Mouse (Mus musculus) heart, embryonic 15.5 days (tissue): ENCODE results near the gene Cyfip1. TPM values are rescaled to one million over a fixed set of nuclear protein-coding genes. Genes with fewer than 3 reads are reported as not detected.

Experiments used
- ATAC-seq: fragments of 200-750 bp; cut with Nextera tagmentation; replicated peaks from 2 replicates; pipeline ENCODE4 v1.8.0; 2017; ENCODE audit warnings: low read depth, moderate TSS enrichment; ENCODE audit not compliant: insufficient number of reproducible peaks, insufficient read depth, low FRiP score
- H3K27ac ChIP-seq: fragments of 300-500 bp; sonication (generic); 2 replicates; pipeline ENCODE4 v1.5.1; 2015; ENCODE audit warnings: mild to moderate bottlenecking, inconsistent platforms
- H3K27me3 ChIP-seq: fragments of 300-500 bp; sonication (generic); 2 replicates; pipeline ENCODE4 v1.6.1; 2015; ENCODE audit warnings: inconsistent platforms
- H3K36me3 ChIP-seq: fragments of 300-500 bp; sonication (generic); 2 replicates; pipeline ENCODE4 v1.6.1; 2015; ENCODE audit warnings: mild to moderate bottlenecking, inconsistent platforms
- H3K4me1 ChIP-seq: fragments of 300-500 bp; sonication (generic); replicated peaks from 2 replicates; pipeline ENCODE4 v1.6.1; 2015; ENCODE audit warnings: inconsistent platforms
- H3K4me2 ChIP-seq: fragments of 300-500 bp; sonication (generic); 2 replicates; pipeline ENCODE4 v1.6.1; 2015; ENCODE audit warnings: inconsistent platforms, mild to moderate bottlenecking, moderate library complexity
- H3K4me3 ChIP-seq: fragments of 300-500 bp; sonication (generic); 2 replicates; pipeline ENCODE4 v1.5.1; 2015; ENCODE audit warnings: mild to moderate bottlenecking, inconsistent platforms
- H3K9ac ChIP-seq: fragments of 300-500 bp; sonication (generic); 2 replicates; pipeline ENCODE4 v1.6.1; 2015; ENCODE audit warnings: mild to moderate bottlenecking, inconsistent platforms
- H3K9me3 ChIP-seq: fragments of 300-500 bp; sonication (generic); replicated peaks from 2 replicates; pipeline ENCODE4 v1.6.1; 2016; ENCODE audit warnings: inconsistent platforms
- WGBS: fragments of 180-500 bp; shearing (Covaris S2); methylation state at CpG from one replicate; pipeline ENCODE4 v1.1.7; 2015; ENCODE audit warnings: mixed read lengths; 5-methylcytosine and 5-hydroxymethylcytosine counted together
- polyA plus RNA-seq: library from polyadenylated mRNA; unstranded; fragments of >200 nt; fragmentation: Nextera tagmentation; extraction: Ambion mirVana; gene quantifications from 2 replicates; pipeline ENCODE4 v1.2.1, GENCODE M21; 2015

Gene Cyfip1
- 45.2 and 55.1 TPM in 2 replicates for polyA plus RNA-seq

DNA sequence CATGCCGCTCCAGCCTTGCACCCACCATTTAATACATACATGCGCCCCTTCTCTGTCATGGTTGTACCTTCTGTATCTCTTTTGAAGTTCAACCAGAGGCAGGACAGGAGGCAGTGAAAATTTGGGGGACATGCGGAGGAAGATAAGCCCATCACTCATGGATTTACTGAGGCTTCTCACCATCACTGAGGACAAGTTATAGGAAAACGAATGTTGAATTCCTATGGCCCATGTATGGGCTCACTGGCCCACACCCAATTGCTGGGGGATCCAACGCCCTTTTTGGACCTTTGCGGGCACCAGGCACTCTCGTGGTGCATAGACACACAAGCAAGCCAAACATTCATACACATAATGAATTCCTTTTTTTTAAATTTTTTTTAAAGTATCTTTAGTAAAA, at the start of gene Cyfip1:
Gene Cyfip1 (plus strand): TSS at position 301 of the 400 bp plus-strand sequence.
- no peak for ATAC-seq
- Histone ChIP-seq H3K27ac (peak within 1 kb of the TSS; percentile 97), H3K27me3 (no peaks in the 10 kb centered on the region), H3K36me3 (no peaks in the 10 kb centered on the region), H3K4me2 (peak within 1 kb of the TSS; percentile 74), H3K9me3 (no peaks in the 10 kb centered on the region), H3K9ac (peak within 1 kb of the TSS; percentile 97), H3K4me3 (peak within 1 kb of the TSS; percentile 99), H3K4me1 (peaks cover 16% of the 10 kb centered on the region)
- WGBS = 51% methylated on average over 7 of the region's 7 CpGs

GRCm38 (mm10) chr7:55792280-55792679, 49.3 kb upstream of the Cyfip1 start:
- Histone ChIP-seq H3K9me3 (no peaks in the 10 kb centered on the region), H3K9ac (no peak overlapping the region), H3K4me3 (no peak overlapping the region), H3K27me3 (no peaks in the 10 kb centered on the region), H3K27ac (no peak overlapping the region), H3K4me2 (no peak overlapping the region), H3K4me1 (peaks cover 13% of the 10 kb centered on the region), H3K36me3 (peaks cover 9% of the 10 kb centered on the region)
- ATAC-seq = no peak
- WGBS = 72% methylated on average over 3 of the region's 3 CpGs

DNA sequence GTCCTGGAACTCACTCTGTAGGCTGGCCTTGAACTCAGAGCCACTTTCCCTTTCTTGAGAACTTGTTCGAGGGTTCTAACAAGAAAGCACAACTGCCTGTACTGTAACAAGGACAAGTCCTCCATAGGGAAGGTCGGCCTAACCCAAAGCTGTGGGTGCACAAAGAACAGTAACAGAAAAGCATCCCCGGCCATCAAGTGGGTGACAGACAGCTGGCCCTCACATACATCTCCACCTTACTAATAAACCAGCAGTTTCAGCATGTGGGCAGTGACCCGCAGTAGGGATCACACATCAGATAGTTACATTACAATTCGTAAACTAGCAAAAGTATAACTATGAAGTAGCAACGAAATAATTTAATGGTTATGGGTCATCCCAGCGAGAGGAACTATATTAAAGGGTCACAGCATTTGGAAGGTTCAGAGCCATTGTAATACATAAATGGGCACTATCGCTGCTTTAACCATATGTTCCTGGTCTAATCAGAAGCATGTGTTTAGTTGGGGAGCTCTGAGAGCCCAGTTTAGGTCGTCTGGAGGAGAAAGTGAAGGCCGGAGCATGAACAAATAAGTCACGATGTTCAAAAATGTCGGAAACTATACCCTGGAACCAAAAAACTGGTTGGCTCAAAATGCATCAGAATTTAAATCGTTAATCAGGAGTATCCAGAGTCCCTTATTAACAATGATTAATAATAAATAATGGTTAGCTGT, 48.2 kb upstream of the Cyfip1 start:
- Histone ChIP-seq H3K27ac (no peak overlapping the region), H3K9me3 (no peaks in the 10 kb centered on the region), H3K36me3 (peaks cover 18% of the 10 kb centered on the region), H3K4me2 (peak overlapping the region; percentile 72), H3K27me3 (no peaks in the 10 kb centered on the region), H3K4me1 (peaks cover 13% of the 10 kb centered on the region), H3K4me3 (peak overlapping the region; percentile 80), H3K9ac (peak overlapping the region; percentile 79)
- 36% methylated on average over 13 of the region's 13 CpGs for WGBS
- no peak for ATAC-seq

- peak within 1 kb of the TSS; percentile 58 for H3K27ac ChIP-seq
- no peaks in the 10 kb centered on the region for H3K9me3 ChIP-seq
- peak; percentile 99 for ATAC-seq
- peak within 1 kb of the TSS; percentile 80 for H3K4me3 ChIP-seq
- peak within 1 kb of the TSS; percentile 72 for H3K4me2 ChIP-seq
- peaks cover 13% of the 10 kb centered on the region for H3K4me1 ChIP-seq
- H3K36me3 ChIP-seq = peaks cover 23% of the 10 kb centered on the region
- peak within 1 kb of the TSS; percentile 79 for H3K9ac ChIP-seq
- H3K27me3 ChIP-seq = no peaks in the 10 kb centered on the region
- WGBS = under 1% methylated on average over 51 of the region's 51 CpGs
These were observed 47.5 kb upstream of the Cyfip1 start, which contains the start of gene Tubgcp5 for GRCm38 (mm10) chr7:55793952-55794603. TSS of gene Tubgcp5 (plus strand) at chr7:55794154.

GRCm38 (mm10) chr7:55799981-55800380, 41.6 kb upstream of the Cyfip1 start:
- WGBS = 90% methylated on average over 3 of the region's 3 CpGs

GRCm38 (mm10) chr7:55809967-55810366, 31.6 kb upstream of the Cyfip1 start:
- Histone ChIP-seq H3K36me3 (peaks cover 70% of the 10 kb centered on the region), H3K4me1 (no peaks in the 10 kb centered on the region), H3K27ac (no peak overlapping the region), H3K27me3 (no peaks in the 10 kb centered on the region), H3K9ac (no peak overlapping the region), H3K4me2 (no peak overlapping the region), H3K9me3 (no peaks in the 10 kb centered on the region), H3K4me3 (no peak overlapping the region)
- ATAC-seq = no peak
- WGBS = 73% methylated on average over 2 of the region's 2 CpGs

More at GRCm38 (mm10) chr7:55799981-55800380, 41.6 kb upstream of the Cyfip1 start:
- Histone ChIP-seq H3K4me3 (no peak overlapping the region), H3K4me2 (no peak overlapping the region), H3K27ac (no peak overlapping the region), H3K9ac (no peak overlapping the region), H3K36me3 (peaks cover 73% of the 10 kb centered on the region), H3K27me3 (no peaks in the 10 kb centered on the region), H3K9me3 (no peaks in the 10 kb centered on the region), H3K4me1 (peaks cover 2% of the 10 kb centered on the region; the same call in 1 of the 2 replicates)
- ATAC-seq = no peak

GRCm38 (mm10) chr7:55824468-55824867, 17.1 kb upstream of the Cyfip1 start:
- Histone ChIP-seq H3K36me3 (peaks cover 73% of the 10 kb centered on the region), H3K27ac (no peak overlapping the region), H3K4me2 (no peak overlapping the region), H3K9me3 (no peaks in the 10 kb centered on the region), H3K27me3 (no peaks in the 10 kb centered on the region), H3K4me1 (no peaks in the 10 kb centered on the region), H3K4me3 (no peak overlapping the region), H3K9ac (no peak overlapping the region)
- 83% methylated on average over 5 of the region's 5 CpGs for WGBS
- ATAC-seq = no peak

DNA sequence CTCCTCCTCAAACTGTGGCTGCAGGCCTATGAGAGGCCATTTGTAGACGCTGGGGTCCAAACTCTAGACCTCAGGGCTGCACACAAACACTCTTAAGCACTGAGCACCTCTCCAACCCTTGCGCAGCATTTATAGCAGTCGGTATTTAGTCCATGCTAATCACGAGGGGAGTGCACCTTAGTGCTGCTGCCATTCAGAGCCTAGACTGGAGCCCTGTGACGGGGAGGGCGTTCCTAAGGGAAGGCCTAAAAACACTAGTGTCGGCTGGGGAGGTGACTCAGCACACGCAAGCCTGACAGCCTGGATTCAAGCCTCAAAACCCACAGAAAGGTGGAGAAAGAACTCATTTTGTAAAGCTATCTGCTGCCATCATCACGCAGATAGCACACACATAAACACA, 14.0 kb upstream of the Cyfip1 start:
- H3K27ac ChIP-seq = no peak overlapping the region
- no peak overlapping the region for H3K4me2 ChIP-seq
- ATAC-seq = no peak; the same call in 1 of the 2 replicates
- H3K4me3 ChIP-seq = no peak overlapping the region
- H3K9ac ChIP-seq = no peak overlapping the region
- H3K9me3 ChIP-seq = no peaks in the 10 kb centered on the region
- H3K36me3 ChIP-seq = peaks cover 59% of the 10 kb centered on the region
- H3K4me1 ChIP-seq = no peaks in the 10 kb centered on the region
- no peaks in the 10 kb centered on the region for H3K27me3 ChIP-seq
- 93% methylated on average over 9 of the region's 9 CpGs for WGBS

- ATAC-seq = no peak
- no peak overlapping the region for H3K9ac ChIP-seq
- no peak overlapping the region for H3K4me2 ChIP-seq
- 72% methylated on average over 4 of the region's 4 CpGs for WGBS
- H3K27ac ChIP-seq = no peak overlapping the region
- no peaks in the 10 kb centered on the region for H3K27me3 ChIP-seq
- peaks cover 5% of the 10 kb centered on the region; the same call in 1 of the 2 replicates for H3K4me1 ChIP-seq
- H3K4me3 ChIP-seq = no peak overlapping the region
- no peaks in the 10 kb centered on the region for H3K9me3 ChIP-seq
- peaks cover 5% of the 10 kb centered on the region; the same call in 1 of the 2 replicates for H3K36me3 ChIP-seq
These were observed 4.7 kb upstream of the Cyfip1 start for GRCm38 (mm10) chr7:55836877-55837276.

DNA sequence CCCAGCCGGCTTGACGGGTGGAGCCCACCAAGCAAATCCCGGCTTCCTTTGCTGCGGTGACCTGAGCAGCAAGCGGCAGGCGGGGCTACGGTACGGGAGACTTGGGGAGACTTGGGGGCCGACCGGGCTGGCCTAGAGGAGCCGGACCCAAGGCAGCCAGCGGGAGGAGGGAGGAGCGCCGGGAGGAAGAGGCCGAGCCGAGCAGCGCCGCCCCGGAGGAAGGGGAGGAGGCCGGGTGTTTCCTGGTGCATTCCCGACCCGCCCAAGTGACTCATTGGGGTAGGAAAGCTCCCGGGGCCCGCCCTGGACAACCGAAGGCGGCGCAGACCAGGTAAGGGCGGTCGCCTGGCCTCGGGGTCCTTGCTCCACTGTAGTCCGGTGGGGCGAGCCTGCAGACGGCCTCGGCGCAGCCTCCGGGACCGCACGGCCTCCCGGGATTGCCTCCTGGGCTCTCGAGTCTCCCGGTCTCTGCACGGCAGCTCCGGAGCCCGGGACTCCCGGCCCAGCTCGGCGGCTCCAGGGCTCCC, 495 bp downstream of the Cyfip1 start:
- Histone ChIP-seq H3K27ac (peak overlapping the region; percentile 97), H3K9ac (peak overlapping the region; percentile 97), H3K9me3 (no peaks in the 10 kb centered on the region), H3K4me1 (peaks cover 16% of the 10 kb centered on the region), H3K4me3 (peak overlapping the region; percentile 99), H3K36me3 (no peaks in the 10 kb centered on the region), H3K4me2 (peak overlapping the region; percentile 74), H3K27me3 (no peaks in the 10 kb centered on the region)
- WGBS = under 1% methylated on average over 43 of the region's 47 CpGs
- ATAC-seq = peak; percentile 97

- H3K9me3 ChIP-seq = no peaks in the 10 kb centered on the region
- under 1% methylated on average over 39 of the region's 40 CpGs for WGBS
- H3K4me2 ChIP-seq = peak overlapping the region; percentile 74
- ATAC-seq = peak; percentile 56; the same call in 1 of the 2 replicates
- H3K9ac ChIP-seq = peak overlapping the region; percentile 97
- H3K27me3 ChIP-seq = no peaks in the 10 kb centered on the region
- peak overlapping the region; percentile 99 for H3K4me3 ChIP-seq
- peaks cover 16% of the 10 kb centered on the region for H3K4me1 ChIP-seq
- no peaks in the 10 kb centered on the region for H3K36me3 ChIP-seq
- peak overlapping the region; percentile 97 for H3K27ac ChIP-seq
These were observed 1.1 kb downstream of the Cyfip1 start for GRCm38 (mm10) chr7:55842504-55843152.
